Comparison of ENCODE assay signal across 10 mouse cellular contexts in the genomic region with DNA sequence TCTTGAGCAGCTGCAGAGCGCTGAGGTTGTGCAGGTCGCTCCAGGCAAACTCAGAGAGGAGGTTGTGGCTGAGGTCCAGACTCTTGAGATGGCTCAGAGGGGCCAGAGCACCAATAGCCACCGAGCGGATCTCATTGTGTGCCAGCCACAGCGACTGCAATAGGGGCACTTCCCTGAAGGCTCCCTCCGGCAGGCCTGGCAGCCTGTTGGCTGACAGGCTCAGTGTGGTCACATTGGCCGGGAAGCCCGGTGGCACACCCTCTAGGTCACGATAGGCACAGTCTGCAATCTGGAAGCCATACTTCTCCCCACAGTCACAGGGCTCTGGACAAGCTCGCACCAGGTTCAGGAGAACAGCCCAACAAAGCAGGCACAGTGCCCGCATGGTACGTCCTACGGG. TPM values are rescaled to one million over a fixed set of nuclear protein-coding genes. Genes with fewer than 3 reads are reported as not detected.
DNase-seq lines count a peak whose midpoint lies in the region; ATAC-seq and TF ChIP-seq lines count a peak whose summit lies in the region.
"Had no signal": no experiment of that assay in that cellular context is flagged by ENCODE, and none has a peak within 500 bp of the region (broad histone marks: within the 10 kb centered on the region; RNA-seq: fewer than 3 reads in every experiment).

No protein-coding gene starts in this region.

- TF ChIP-seq EP300 in heart, postnatal 0 days (IDR thresholded peaks at IDR 0.05; ENCODE audit: low read depth): no peak
- TF ChIP-seq EP300 in liver, postnatal 0 days (IDR thresholded peaks at IDR 0.05; ENCODE audit: low read depth): no peak

- TF ChIP-seq POLR2A in kidney, adult 2 months (IDR thresholded peaks at IDR 0.05; ENCODE audit: low read depth, low read length): no peak
- TF ChIP-seq POLR2A in bone marrow, adult 2 months (IDR thresholded peaks at IDR 0.05; ENCODE audit: borderline replicate concordance, control insufficient read depth, low read depth, low read length): no peak

- 76% methylated on average over 13 of the region's 13 CpGs for WGBS in kidney, adult 2 months
- WGBS in bone marrow, adult 2 months: 84% methylated on average over 13 of the region's 13 CpGs
- 79% methylated on average over 13 of the region's 13 CpGs for WGBS in heart, postnatal 0 days
- 87% methylated on average over 13 of the region's 13 CpGs for WGBS in liver, postnatal 0 days (ENCODE audit: insufficient replicate concordance)

- no peaks in the 10 kb centered on the region for H3K9me3 ChIP-seq in heart, postnatal 0 days (replicated peaks; ENCODE audit: control insufficient read depth, low read length)
- no peaks in the 10 kb centered on the region for H3K9me3 ChIP-seq in liver, postnatal 0 days (ENCODE audit: low read length)

- H3K4me3 ChIP-seq in kidney, adult 2 months (ENCODE audit: insufficient read depth, low read depth, low read length): peak overlapping the region; percentile 9; the same call in 1 of the 2 replicates
- H3K4me3 ChIP-seq in bone marrow, adult 2 months (replicated peaks; ENCODE audit: control insufficient read depth, low read depth, low read length): peak overlapping the region; percentile 11
- H3K4me3 ChIP-seq in heart, postnatal 0 days (ENCODE audit: low read depth, low read length): peak overlapping the region; percentile 12; the same call in 1 of the 2 replicates
- no peak overlapping the region for H3K4me3 ChIP-seq in liver, postnatal 0 days (ENCODE audit: low read depth, low read length)

- DNase-seq in kidney, adult 2 months: no peak
- DNase-seq in kidney, postnatal 25 days: no peak
- no peak for DNase-seq in heart, postnatal 0 days (ENCODE audit: low spot score)
- no peak for DNase-seq in liver, postnatal 0 days
- DNase-seq in spleen, postnatal 4 days (ENCODE audit: low spot score in 2 of 2): no peak
- no peak for DNase-seq in frontal cortex, postnatal 10 days (ENCODE audit: low spot score in 2 of 2)
- DNase-seq in cerebellum, postnatal 14 days: no peak
- DNase-seq: cerebellum, adult 9-10 months had no signal

- no peaks in the 10 kb centered on the region for H3K36me3 ChIP-seq in kidney, adult 2 months (ENCODE audit: control insufficient read depth, insufficient read depth, low read length)
- H3K36me3 ChIP-seq in heart, postnatal 0 days (replicated peaks; ENCODE audit: control insufficient read depth, insufficient read depth, low read length): no peaks in the 10 kb centered on the region
- H3K36me3 ChIP-seq in liver, postnatal 0 days (replicated peaks; ENCODE audit: insufficient read depth, low read length): no peaks in the 10 kb centered on the region

- no peaks in the 10 kb centered on the region for H3K27me3 ChIP-seq in kidney, adult 2 months (replicated peaks; ENCODE audit: control insufficient read depth, insufficient read depth, low read length)
- no peaks in the 10 kb centered on the region for H3K27me3 ChIP-seq in heart, postnatal 0 days (ENCODE audit: control insufficient read depth, insufficient read depth, low read length)
- no peaks in the 10 kb centered on the region for H3K27me3 ChIP-seq in liver, postnatal 0 days (ENCODE audit: insufficient read depth, low read length)

- H3K27ac ChIP-seq in kidney, adult 2 months (ENCODE audit: insufficient read depth, low read depth, low read length): peak overlapping the region; percentile 64; the same call in 1 of the 2 replicates
- no peak overlapping the region; the same call in 1 of the 2 replicates for H3K27ac ChIP-seq in bone marrow, adult 2 months (ENCODE audit: control insufficient read depth, insufficient read depth, low read depth, low read length, poor library complexity)
- H3K27ac ChIP-seq in heart, postnatal 0 days (ENCODE audit: low read depth): peak overlapping the region; percentile 79
- 0 out of 2 replicates have a peak overlapping the region, but pooled peaks have one; percentile 29 for H3K27ac ChIP-seq in liver, postnatal 0 days (ENCODE audit: low read depth)

- peak overlapping the region; percentile 40 for H3K4me2 ChIP-seq in heart, postnatal 0 days (ENCODE audit: low read depth, low read length)
- no peak overlapping the region for H3K4me2 ChIP-seq in liver, postnatal 0 days (ENCODE audit: low read depth, low read length)

- TF ChIP-seq CTCF in kidney, adult 2 months (conservative IDR thresholded peaks at IDR 0.05; ENCODE audit: insufficient read depth, insufficient read length, low read depth, low read length): no peak
- TF ChIP-seq CTCF in bone marrow, adult 2 months (IDR thresholded peaks at IDR 0.05; ENCODE audit: control insufficient read depth, insufficient read depth, low read length): no peak
- TF ChIP-seq CTCF in heart, postnatal 0 days (IDR thresholded peaks at IDR 0.05; ENCODE audit: low read depth): no peak
- TF ChIP-seq CTCF in liver, postnatal 0 days (IDR thresholded peaks at IDR 0.05; ENCODE audit: low read depth): no peak

- H3K4me1 ChIP-seq in kidney, adult 2 months (ENCODE audit: control insufficient read depth, insufficient read depth, low read length): no peaks in the 10 kb centered on the region
- no peaks in the 10 kb centered on the region for H3K4me1 ChIP-seq in bone marrow, adult 2 months (ENCODE audit: control insufficient read depth, insufficient read depth, low read length)
- H3K4me1 ChIP-seq in heart, postnatal 0 days (ENCODE audit: control insufficient read depth, insufficient read depth): peaks cover 5% of the 10 kb centered on the region; the same call in 1 of the 2 replicates
- H3K4me1 ChIP-seq in liver, postnatal 0 days (ENCODE audit: insufficient read depth): no peaks in the 10 kb centered on the region

- H3K9ac ChIP-seq in heart, postnatal 0 days (replicated peaks; ENCODE audit: low read depth, low read length): no peak overlapping the region; the same call in 1 of the 2 replicates
- H3K9ac ChIP-seq in liver, postnatal 0 days (replicated peaks): no peak overlapping the region

- ATAC-seq in heart, postnatal 0 days (ENCODE audit: insufficient read depth, low read depth): no peak
- no peak for ATAC-seq in liver, postnatal 0 days

RNA-seq across cellular contexts. Expression of gene Ccdc33, which starts 39.2 kb away (rescaled TPM):
- polyA plus RNA-seq in kidney, adult 2 months (2012; rRNA removed): 0.18 TPM in 1 of 2 replicates, not detected in the other
- polyA plus RNA-seq in bone marrow, adult 2 months (2011; ENCODE audit: insufficient read depth, insufficient read length, low replicate concordance, missing spikeins): not detected in 2 replicates
- not detected in 2 replicates for total RNA-seq in heart, postnatal 0 days (2014; rRNA removed; ENCODE audit: low replicate concordance)
- 0.25 TPM in 1 of 2 replicates, not detected in the other for polyA plus RNA-seq in heart, postnatal 0 days (2015; fragmentation: Nextera tagmentation; extraction: Ambion mirVana)
- polyA plus RNA-seq in liver, postnatal 0 days (2015; fragmentation: Nextera tagmentation; extraction: Ambion mirVana): not detected in 2 replicates
- total RNA-seq: megakaryocyte progenitor cell, adult 5-6 weeks had no signal

RNA-seq across cellular contexts. Expression of gene Islr, which starts 46.3 kb away (rescaled TPM):
- polyA plus RNA-seq in kidney, adult 2 months (2012; rRNA removed): 32.0 and 41.7 TPM in 2 replicates
- 4.2 and 6.3 TPM in 2 replicates for polyA plus RNA-seq in bone marrow, adult 2 months (2011; ENCODE audit: insufficient read depth, insufficient read length, low replicate concordance, missing spikeins)
- total RNA-seq in heart, postnatal 0 days (2014; rRNA removed; ENCODE audit: low replicate concordance): 21.1 and 39.9 TPM in 2 replicates
- 14.4 and 16.3 TPM in 2 replicates for polyA plus RNA-seq in heart, postnatal 0 days (2015; fragmentation: Nextera tagmentation; extraction: Ambion mirVana)
- polyA plus RNA-seq in liver, postnatal 0 days (2015; fragmentation: Nextera tagmentation; extraction: Ambion mirVana): 2.9 and 3.0 TPM in 2 replicates
- total RNA-seq: megakaryocyte progenitor cell, adult 5-6 weeks had no signal

RNA-seq across cellular contexts. Expression of gene Islr2, which starts 46.3 kb away (rescaled TPM):
- polyA plus RNA-seq in kidney, adult 2 months (2012; rRNA removed): 0.75 and 1.7 TPM in 2 replicates
- polyA plus RNA-seq in bone marrow, adult 2 months (2011; ENCODE audit: insufficient read depth, insufficient read length, low replicate concordance, missing spikeins): 0.49 TPM in 1 of 2 replicates, not detected in the other
- total RNA-seq in heart, postnatal 0 days (2014; rRNA removed; ENCODE audit: low replicate concordance): 0.69 and 0.89 TPM in 2 replicates
- 0.08 TPM in 1 of 2 replicates, not detected in the other for polyA plus RNA-seq in heart, postnatal 0 days (2015; fragmentation: Nextera tagmentation; extraction: Ambion mirVana)
- polyA plus RNA-seq in liver, postnatal 0 days (2015; fragmentation: Nextera tagmentation; extraction: Ambion mirVana): not detected in 2 replicates
- total RNA-seq: megakaryocyte progenitor cell, adult 5-6 weeks had no signal
